Mouse (Mus musculus) midbrain, embryonic 11.5 days (tissue): Measurements from ENCODE around the gene Exoc3l. TPM values are rescaled to one million over a fixed set of nuclear protein-coding genes. Genes with fewer than 3 reads are reported as not detected.

Source experiments
- ATAC-seq: fragments of 200-750 bp; cut with Nextera tagmentation; 2 replicates; pipeline ENCODE4 v1.8.0; 2017; ENCODE audit warnings: moderate TSS enrichment, moderate library complexity; ENCODE audit not compliant: low FRiP score
- DNase-seq: peaks from one replicate; pipeline ENCODE4 v3.0.0; 2015; ENCODE audit warnings: low spot score; ENCODE audit errors: missing footprints
- H3K27ac ChIP-seq: fragments of 300-500 bp; sonication (generic); 2 replicates; pipeline ENCODE4 v1.5.1; 2014; ENCODE audit warnings: low read depth, low read length
- H3K27me3 ChIP-seq: fragments of 300-500 bp; sonication (generic); 2 replicates; pipeline ENCODE4 v1.6.1; 2014; ENCODE audit warnings: mild to moderate bottlenecking, low read length, moderate library complexity, mixed read lengths; ENCODE audit not compliant: control insufficient read depth, insufficient read depth
- H3K36me3 ChIP-seq: fragments of 300-500 bp; sonication (generic); 2 replicates; pipeline ENCODE4 v1.6.1; 2014; ENCODE audit warnings: mild to moderate bottlenecking, low read length, moderate library complexity, mixed read lengths; ENCODE audit not compliant: control insufficient read depth, insufficient read depth
- H3K4me1 ChIP-seq: fragments of 300-500 bp; sonication (generic); 2 replicates; pipeline ENCODE4 v1.6.1; 2014; ENCODE audit warnings: low read length; ENCODE audit not compliant: control insufficient read depth, insufficient read depth
- H3K4me2 ChIP-seq: fragments of 300-500 bp; sonication (generic); 2 replicates; pipeline ENCODE4 v1.6.1; 2014; ENCODE audit warnings: mild to moderate bottlenecking, moderate library complexity
- H3K4me3 ChIP-seq: fragments of 300-500 bp; sonication (generic); 2 replicates; pipeline ENCODE4 v1.5.1; 2014; ENCODE audit warnings: low read depth, low read length
- H3K9ac ChIP-seq: fragments of 300-500 bp; sonication (generic); 2 replicates; pipeline ENCODE4 v1.6.1; 2014; ENCODE audit warnings: low read length
- H3K9me3 ChIP-seq: fragments of 300-500 bp; sonication (generic); 2 replicates; pipeline ENCODE4 v1.6.1; 2016; ENCODE audit warnings: low read length; ENCODE audit not compliant: control insufficient read depth
- WGBS: fragments of 180-500 bp; shearing (Covaris S2); extraction: QIAGEN DNeasy Blood & Tissue Kit; methylation state at CpG from one replicate; pipeline ENCODE4 v1.1.7; 2014; 5-methylcytosine and 5-hydroxymethylcytosine counted together
- polyA plus RNA-seq: library from polyadenylated mRNA; unstranded; fragments of >200 nt; fragmentation: Nextera tagmentation; extraction: Ambion mirVana; gene quantifications from 2 replicates; pipeline ENCODE4 v1.2.1, GENCODE M21; 2014

The Exoc3l gene
- polyA plus RNA-seq, 1 experiment from 2014 or later = 8.6 TPM

DNA sequence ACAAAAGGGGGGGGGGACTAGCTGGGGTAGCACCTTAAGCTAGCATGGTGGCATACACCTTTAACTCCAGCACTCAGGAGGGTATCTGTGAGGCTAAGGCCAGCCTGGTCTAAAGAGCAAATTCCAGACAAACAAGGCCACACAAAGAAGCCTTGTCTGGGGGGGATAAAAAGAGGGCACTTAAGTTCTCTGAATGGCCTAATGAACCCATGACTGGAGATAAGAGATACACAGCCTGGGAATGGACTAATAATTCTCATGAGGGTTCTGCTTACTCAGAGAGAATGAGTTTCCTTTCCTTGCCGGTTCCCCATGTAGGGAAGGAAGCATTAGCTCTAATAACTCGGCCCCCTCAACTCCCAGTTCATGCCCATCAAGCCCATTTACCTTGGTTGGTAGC is 36.6 kb upstream of the Exoc3l start:
- H3K4me2 ChIP-seq = no peak overlapping the region
- H3K9me3 ChIP-seq = no peaks in the 10 kb centered on the region
- ATAC-seq (no peak), DNase-seq (peak; percentile 83)
- no peak overlapping the region for H3K27ac ChIP-seq
- H3K4me1 ChIP-seq = no peaks in the 10 kb centered on the region; the same call in 1 of the 2 replicates
- H3K9ac ChIP-seq = no peak overlapping the region
- H3K36me3 ChIP-seq = peaks cover 34% of the 10 kb centered on the region
- WGBS = 81% methylated on average over 2 of the region's 2 CpGs
- no peak overlapping the region for H3K4me3 ChIP-seq
- no peaks in the 10 kb centered on the region for H3K27me3 ChIP-seq

GRCm38 (mm10) chr8:105331931-105332330 is 36.0 kb upstream of the Exoc3l start:
- DNase-seq = no peak
- peaks cover 34% of the 10 kb centered on the region for H3K36me3 ChIP-seq

DNA sequence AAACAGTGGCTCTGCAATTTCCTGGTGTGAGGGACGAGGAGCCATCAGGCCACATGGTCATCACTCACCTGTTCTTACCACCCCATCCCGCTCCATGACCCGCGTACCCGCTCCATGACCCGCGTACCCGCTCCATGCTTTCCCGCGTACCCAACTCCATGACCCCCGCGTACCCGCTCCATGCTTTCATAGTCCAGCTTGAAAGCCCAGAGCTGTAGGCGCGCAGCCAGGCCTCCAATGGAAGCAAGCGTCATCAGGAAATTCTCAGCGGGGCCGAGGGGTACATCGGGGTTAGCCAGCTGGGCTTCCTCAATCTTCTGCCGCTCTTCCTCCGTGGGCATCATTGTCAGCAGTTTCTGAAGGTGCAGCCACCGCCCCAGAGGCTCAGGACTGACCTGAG is 35.6 kb upstream of the Exoc3l start:
- ATAC-seq (no peak), DNase-seq (no peak)
- 97% methylated on average over 22 of the region's 22 CpGs for WGBS
- Histone ChIP-seq H3K4me3 (no peak overlapping the region), H3K4me1 (peaks cover 7% of the 10 kb centered on the region; the same call in 1 of the 2 replicates), H3K36me3 (peaks cover 34% of the 10 kb centered on the region), H3K9me3 (no peaks in the 10 kb centered on the region), H3K27me3 (no peaks in the 10 kb centered on the region), H3K9ac (no peak overlapping the region), H3K27ac (no peak overlapping the region), H3K4me2 (no peak overlapping the region)

More at GRCm38 (mm10) chr8:105331931-105332330, 36.0 kb upstream of the Exoc3l start:
- Histone ChIP-seq H3K4me1 (peaks cover 6% of the 10 kb centered on the region; the same call in 1 of the 2 replicates), H3K27me3 (no peaks in the 10 kb centered on the region), H3K27ac (no peak overlapping the region), H3K9me3 (no peaks in the 10 kb centered on the region), H3K9ac (no peak overlapping the region), H3K4me3 (no peak overlapping the region), H3K4me2 (no peak overlapping the region)
- ATAC-seq = no peak
- WGBS = 94% methylated on average over 9 of the region's 9 CpGs

GRCm38 (mm10) chr8:105330325-105330724 is 34.4 kb upstream of the Exoc3l start:
- ATAC-seq = no peak
- Histone ChIP-seq H3K9me3 (no peaks in the 10 kb centered on the region), H3K4me3 (no peak overlapping the region), H3K9ac (no peak overlapping the region), H3K4me2 (no peak overlapping the region), H3K27me3 (no peaks in the 10 kb centered on the region), H3K36me3 (peaks cover 34% of the 10 kb centered on the region), H3K4me1 (peaks cover 10% of the 10 kb centered on the region), H3K27ac (no peak overlapping the region)
- no peak for DNase-seq
- 96% methylated on average over 12 of the region's 12 CpGs for WGBS

DNA sequence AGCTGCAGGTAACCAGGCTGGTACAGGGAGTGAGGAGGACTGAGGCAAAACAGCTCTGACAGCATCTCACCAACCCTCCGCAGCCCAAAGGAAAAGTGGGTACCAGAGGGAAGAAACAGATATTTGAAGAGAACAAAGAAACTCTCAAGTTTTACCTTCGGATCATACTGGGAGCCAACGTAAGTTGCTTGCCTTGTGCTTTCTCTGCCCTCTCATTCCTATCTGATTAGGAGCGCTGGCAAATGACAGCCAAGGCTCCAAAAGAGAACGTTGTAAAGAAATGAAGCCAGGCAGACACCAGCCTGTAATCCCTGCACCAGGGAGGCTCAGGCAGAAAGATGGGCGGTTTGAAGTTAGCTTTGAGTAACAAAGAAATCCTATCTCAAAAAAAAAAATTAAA is 31.1 kb upstream of the Exoc3l start:
- Histone ChIP-seq H3K4me3 (peak overlapping the region; percentile 77), H3K9me3 (no peaks in the 10 kb centered on the region), H3K9ac (peak overlapping the region; percentile 74), H3K27me3 (no peaks in the 10 kb centered on the region), H3K36me3 (peaks cover 27% of the 10 kb centered on the region), H3K4me2 (peak overlapping the region; percentile 78), H3K4me1 (peaks cover 12% of the 10 kb centered on the region), H3K27ac (no peak overlapping the region)
- ATAC-seq (no peak), DNase-seq (no peak)
- WGBS = 50% methylated on average over 6 of the region's 6 CpGs

- Histone ChIP-seq H3K9me3 (no peaks in the 10 kb centered on the region), H3K4me1 (peaks cover 12% of the 10 kb centered on the region), H3K4me2 (peak within 1 kb of the TSS; percentile 78), H3K9ac (peak within 1 kb of the TSS; percentile 74), H3K4me3 (peak within 1 kb of the TSS; percentile 77), H3K27ac (peak within 1 kb of the TSS; percentile 64), H3K36me3 (peaks cover 22% of the 10 kb centered on the region; the same call in 1 of the 2 replicates), H3K27me3 (no peaks in the 10 kb centered on the region)
- DNase-seq = peak; percentile 99
- WGBS = under 1% methylated on average over 36 of the region's 36 CpGs
- ATAC-seq = peak; percentile 94
These were observed 30.3 kb upstream of the Exoc3l start, which contains the start of the genes Lrrc29 and Tmem208 for GRCm38 (mm10) chr8:105326141-105326672. Gene Lrrc29 (minus strand): TSS chr8:105326278. Gene Tmem208 (plus strand): TSS chr8:105326354.

- Histone ChIP-seq H3K9ac (peak overlapping the region; percentile 74), H3K9me3 (no peaks in the 10 kb centered on the region), H3K36me3 (peaks cover 17% of the 10 kb centered on the region; the same call in 1 of the 2 replicates), H3K27ac (no peak overlapping the region), H3K4me2 (peak overlapping the region; percentile 78), H3K27me3 (no peaks in the 10 kb centered on the region), H3K4me1 (peaks cover 12% of the 10 kb centered on the region), H3K4me3 (peak overlapping the region; percentile 77)
- DNase-seq = peak; percentile 88
- WGBS = 1% methylated on average over 12 of the region's 12 CpGs
- ATAC-seq = peak; percentile 78
These were observed 29.8 kb upstream of the Exoc3l start for GRCm38 (mm10) chr8:105325641-105326093.

DNA sequence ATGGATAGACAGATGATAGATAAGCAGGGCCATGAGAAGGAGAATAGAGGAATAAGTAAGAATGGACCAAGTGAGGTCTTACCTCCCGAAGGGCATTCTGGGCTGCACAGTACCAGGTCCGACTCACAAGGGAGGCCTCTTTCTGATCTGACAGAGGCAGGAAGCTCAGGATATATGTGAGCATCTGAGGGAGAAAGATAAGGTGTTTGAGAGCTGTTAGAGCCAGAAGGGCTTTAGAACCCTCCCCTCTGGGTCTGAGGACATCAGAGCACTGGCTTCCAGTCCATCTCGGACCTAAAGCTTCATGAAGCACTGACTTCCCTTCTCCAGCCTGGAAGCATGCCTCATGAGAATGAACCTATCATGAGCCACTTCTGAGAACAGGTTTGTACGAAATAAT is 27.3 kb upstream of the Exoc3l start:
- Histone ChIP-seq H3K36me3 (no peaks in the 10 kb centered on the region), H3K4me3 (no peak overlapping the region), H3K27ac (no peak overlapping the region), H3K27me3 (no peaks in the 10 kb centered on the region), H3K4me2 (no peak overlapping the region), H3K9me3 (no peaks in the 10 kb centered on the region), H3K4me1 (peaks cover 12% of the 10 kb centered on the region), H3K9ac (no peak overlapping the region)
- DNase-seq (no peak), ATAC-seq (no peak)
- 89% methylated on average over 4 of the region's 4 CpGs for WGBS

GRCm38 (mm10) chr8:105318662-105319190 is 22.8 kb upstream of the Exoc3l start:
- no peak overlapping the region for H3K4me3 ChIP-seq
- H3K9me3 ChIP-seq = no peaks in the 10 kb centered on the region
- no peaks in the 10 kb centered on the region for H3K27me3 ChIP-seq
- H3K36me3 ChIP-seq = peaks cover under 1% of the 10 kb centered on the region; the same call in 1 of the 2 replicates
- no peak overlapping the region for H3K4me2 ChIP-seq
- no peak overlapping the region for H3K9ac ChIP-seq
- no peaks in the 10 kb centered on the region for H3K4me1 ChIP-seq
- H3K27ac ChIP-seq = no peak overlapping the region
- 81% methylated on average over 11 of the region's 11 CpGs for WGBS
- ATAC-seq = no peak
- no peak for DNase-seq
